Mouse (Mus musculus): ENCODE results near the gene DXBay18.
"Not testable (repeated sequence)": the region's sequence is repeated elsewhere in the genome, so short reads cannot be mapped to it uniquely, and the experiment has no call there.

DNA sequence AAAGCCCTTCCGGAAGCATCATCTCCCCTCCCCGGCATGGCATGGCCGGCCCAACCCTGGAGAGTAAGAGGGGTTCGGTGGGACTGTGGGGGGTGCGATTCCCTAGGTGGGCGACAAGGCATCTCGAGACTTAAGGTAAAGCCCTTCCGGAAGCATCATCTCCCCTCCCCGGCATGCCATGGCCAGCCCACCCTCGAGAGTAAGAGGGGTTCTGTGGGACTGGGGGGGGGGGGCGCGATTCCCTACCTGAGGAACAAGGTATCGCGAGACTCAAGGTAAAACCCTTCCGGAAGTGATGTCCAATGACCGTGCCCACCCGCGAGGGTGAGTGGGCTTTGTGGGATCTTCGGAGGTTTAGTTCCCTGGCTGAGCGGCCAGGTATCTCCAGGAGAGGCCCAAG lies 754 bp downstream of the DXBay18 start, which contains the start of gene Xlr5b:
- TF ChIP-seq CTCF (IDR thresholded peaks at IDR 0.05; ENCODE audit: low read depth, low read length); TAL1 (conservative IDR thresholded peaks at IDR 0.05; ENCODE audit: low read depth, low read length); GATA1 (IDR thresholded peaks at IDR 0.05; ENCODE audit: borderline replicate concordance, low read length): not testable (repeated sequence)

Measured in G1E (cell line).